Mouse (Mus musculus) kidney, adult 8-10 months (tissue): ENCODE measurements around the gene Lrp5.
A peak's percentile ranks its signal among the peaks of the same experiment; 100 is the strongest.

Source experiments
- DNase-seq, 2 experiments: peaks; one replicate each; pipeline ENCODE4 v3.0.0; 2022

Gene Lrp5

DNA sequence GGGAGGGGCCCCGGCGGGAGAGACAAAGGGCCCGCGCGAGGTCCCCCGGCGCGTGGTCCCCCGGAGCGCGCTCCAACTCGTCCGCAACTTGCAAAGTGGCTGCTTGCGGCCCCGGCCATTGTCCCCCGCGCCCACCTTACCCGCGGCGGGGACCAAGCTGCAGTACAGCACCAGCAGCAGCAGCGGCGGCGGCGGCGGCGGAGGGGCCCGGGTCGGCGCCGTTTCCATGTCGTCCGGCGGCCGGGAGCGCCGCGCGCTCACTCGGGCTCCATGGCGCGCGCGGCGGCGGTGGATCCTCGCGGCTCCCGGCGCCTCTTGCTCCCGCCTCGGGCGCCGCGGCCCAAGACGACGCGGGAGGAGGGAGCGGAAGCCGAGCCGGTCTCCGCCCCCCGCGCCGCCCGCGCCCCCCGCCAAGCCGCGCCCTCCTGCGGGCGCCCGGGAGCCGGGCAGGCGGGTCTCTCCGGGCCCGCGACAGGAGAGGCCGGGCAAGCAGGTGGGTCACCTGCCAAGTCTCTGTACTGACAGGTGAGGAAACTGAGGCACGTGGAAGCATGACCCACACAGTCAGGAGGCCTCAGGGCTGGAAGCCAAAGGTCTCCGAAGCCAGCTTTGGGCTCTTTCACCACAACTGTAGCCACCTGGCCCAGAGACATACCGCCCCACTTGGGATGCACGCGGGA, at the start of gene Lrp5:
Gene Lrp5, minus strand, starts transcription at position 350 of the 680 bp plus-strand sequence.
- peak in 1 of 2 experiments; percentile 59 for DNase-seq

DNA sequence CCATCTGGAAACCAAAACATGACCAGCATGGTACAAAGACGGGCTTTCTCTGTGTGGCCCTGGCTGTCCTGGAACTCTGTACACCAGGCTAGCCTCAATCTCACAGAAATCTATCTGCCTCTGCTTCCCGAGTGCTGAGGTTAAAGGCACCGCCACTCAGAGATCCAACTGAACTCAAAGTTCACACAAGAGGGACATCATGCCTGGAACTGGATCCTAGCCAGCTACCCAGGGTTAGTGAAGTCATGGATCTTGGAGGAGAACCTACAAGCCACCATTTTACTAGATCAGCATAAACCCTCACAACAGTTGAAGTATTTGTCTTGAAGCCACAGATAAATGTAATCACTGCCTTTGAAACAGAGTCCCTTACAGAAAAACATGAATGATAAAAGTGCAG, 49.6 kb upstream of the Lrp5 start:
- peak in 1 of 2 experiments; percentile 39 for DNase-seq

GRCm38 (mm10) chr19:3730781-3731646, 44.6 kb upstream of the Lrp5 start:
- no peak for DNase-seq

DNA sequence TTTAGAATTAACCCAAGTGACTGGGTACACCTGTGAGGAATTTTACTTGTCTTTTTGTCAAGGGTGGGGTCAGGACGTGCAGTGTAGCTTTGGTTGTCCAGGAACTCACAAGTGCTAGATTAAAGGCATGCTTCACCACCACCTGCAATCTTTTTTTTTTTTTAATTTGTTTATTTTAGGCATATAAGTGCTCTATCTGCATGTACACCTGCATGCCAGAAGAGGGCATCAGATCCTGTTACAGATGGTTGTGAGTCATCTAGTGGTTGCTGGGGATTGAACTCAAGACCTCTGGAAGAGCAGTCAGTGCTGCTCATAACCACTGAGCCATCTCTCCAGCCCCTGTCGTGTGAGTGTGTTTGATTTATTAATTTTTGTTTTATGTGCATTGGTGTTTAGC, 42.5 kb upstream of the Lrp5 start:
- no peak for DNase-seq

GRCm38 (mm10) chr19:3724779-3725178, 38.4 kb upstream of the Lrp5 start:
- DNase-seq, result peak; percentile 71 to 89

DNA sequence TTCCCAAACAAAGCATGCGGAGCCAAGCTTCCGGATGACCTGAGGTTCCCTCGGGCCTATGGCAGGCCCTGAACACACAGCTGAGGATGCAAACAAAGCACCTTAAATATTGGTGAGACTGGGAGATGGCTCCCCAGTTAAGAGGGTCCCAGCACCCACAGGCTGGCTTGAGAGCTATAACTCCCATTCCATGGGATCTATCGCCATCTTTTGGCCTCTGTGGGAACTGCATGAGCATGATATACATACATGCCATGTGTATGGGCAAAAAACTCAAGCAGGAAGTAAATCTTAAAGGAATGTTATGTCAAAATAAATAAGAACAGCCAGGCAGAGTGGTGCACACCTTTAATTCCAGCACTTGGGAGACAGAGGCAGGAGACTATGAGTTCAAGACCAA, 37.5 kb upstream of the Lrp5 start:
- peak in 1 of 2 experiments; percentile 53 for DNase-seq

DNA sequence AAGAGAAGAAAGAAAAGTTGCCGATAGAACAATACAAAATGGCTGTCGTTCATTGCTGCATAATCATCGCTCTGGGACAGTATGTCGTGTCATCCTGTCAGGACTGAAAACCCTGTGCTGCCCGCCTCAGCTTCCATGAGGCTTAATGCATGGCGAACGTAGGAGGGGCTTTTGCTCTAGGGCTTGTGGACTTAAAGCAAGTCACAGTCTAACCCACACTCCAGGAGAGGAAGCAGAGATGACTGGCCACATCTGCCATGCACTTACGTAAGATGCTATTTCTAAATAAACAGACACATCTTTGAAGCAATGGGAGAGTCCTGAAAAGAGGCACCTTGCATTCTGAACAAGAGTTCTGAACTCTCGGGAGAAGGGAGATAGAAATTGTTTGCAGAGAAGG, 36.8 kb upstream of the Lrp5 start:
- no peak for DNase-seq

- peak; percentile 67 to 80 for DNase-seq
Measured at GRCm38 (mm10) chr19:3719362-3719891, 33.1 kb upstream of the Lrp5 start.

GRCm38 (mm10) chr19:3718481-3719361, 32.4 kb upstream of the Lrp5 start:
- DNase-seq, result peak; percentile 61 to 75

GRCm38 (mm10) chr19:3714381-3714780, 28.0 kb upstream of the Lrp5 start:
- DNase-seq, result no peak

DNA sequence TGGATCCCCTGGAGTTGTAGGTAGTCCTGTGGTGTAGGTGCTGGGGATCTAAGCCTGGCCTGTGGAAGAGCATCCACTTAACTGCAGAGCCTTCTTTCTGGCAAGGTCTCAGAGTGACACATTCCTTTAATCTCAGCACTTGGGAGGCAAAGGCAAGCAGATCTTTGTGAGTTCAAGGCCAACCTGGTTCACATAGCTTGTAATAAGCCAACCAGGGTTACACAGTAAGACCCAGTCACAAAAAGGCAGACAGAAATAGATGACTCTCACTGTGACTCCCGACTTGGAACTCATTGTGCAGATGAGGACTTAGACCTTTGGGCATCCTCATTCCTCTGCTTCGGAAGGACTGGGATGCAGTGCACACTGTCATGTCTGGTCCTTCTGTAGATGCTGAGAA, 24.1 kb upstream of the Lrp5 start:
- no peak for DNase-seq

DNA sequence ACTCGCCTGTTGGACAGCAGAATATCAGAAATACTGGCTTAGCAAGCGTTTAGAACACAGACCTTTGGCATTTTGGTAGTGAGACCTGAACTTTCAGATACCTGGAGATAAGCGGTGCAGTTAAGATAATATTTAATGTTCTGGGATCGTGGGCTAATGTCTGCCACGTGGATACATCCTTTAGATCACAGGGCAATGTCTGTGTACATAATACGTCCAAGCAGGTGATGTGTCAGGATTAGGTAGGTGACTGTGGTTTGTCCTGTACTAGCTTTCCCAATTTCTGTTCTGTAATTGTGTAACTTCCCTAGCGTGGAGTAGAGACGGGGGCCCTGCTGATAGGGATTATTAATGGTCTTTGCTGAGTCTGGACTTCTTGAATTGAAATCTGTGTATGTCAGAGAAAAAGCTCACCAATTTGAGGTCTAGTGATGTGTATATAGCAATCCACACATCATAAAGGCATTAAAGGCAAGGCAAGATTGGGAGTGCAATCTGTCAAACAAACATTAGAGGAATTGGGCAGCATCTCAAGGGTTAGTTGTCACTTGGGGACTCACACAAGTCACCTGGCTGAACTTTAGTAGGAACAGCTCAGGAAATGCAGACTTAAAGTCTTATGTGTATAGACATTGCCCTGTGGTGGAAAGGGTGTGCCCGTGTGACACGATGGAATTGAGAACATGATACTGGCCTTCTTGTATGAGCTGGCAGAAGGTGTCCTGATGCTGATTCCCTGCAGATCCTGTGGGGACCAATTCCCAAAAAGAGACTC, 22.8 kb upstream of the Lrp5 start:
- DNase-seq, result no peak

DNA sequence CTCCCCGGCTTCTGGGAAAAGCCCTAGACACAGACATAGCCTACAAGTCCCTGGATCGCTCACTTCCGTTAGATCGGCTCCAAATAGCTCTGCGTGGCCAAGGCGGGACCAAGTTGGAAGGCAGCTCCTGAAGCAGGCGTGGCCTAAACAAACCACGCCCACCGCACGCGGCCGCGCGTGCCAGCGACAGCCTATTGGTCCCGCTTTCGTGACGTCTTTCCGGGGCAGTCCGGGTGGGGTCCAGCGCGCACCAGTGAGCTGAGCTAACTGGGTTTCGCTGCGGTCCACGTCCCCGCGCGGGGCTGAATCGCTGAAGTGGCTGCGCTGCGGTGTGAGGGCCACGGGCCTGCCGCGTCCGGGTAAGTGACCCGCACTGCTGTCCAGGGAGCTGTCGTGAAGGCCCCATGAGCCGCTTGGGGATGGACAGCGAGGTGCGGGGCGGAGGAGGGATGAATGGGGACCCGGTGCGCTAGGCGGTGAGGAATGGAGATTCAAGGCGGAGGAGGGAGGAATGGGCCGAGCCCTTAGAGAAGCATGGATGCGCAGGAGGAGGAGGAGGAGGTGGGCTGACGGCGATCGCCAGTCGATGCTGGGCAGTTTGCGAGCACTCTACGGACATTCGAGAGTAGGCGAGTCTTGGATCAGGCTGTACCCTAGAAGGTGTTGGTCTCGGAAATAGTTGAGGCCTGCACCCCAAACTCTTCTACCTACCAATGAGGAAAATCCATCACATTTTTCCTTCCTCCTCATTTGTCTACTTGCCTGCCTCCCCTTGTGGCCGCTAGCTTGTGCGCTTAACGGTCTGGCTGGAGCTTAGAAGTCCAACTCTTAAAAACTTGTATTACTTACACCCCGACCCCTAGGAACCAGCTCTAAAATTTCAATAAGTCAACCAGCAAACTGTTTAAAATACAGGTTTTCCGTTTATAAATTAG, 22.0 kb upstream of the Lrp5 start, which contains the start of gene 1810055G02Rik:
Gene 1810055G02Rik, plus strand, starts transcription at position 216 of the 935 bp plus-strand sequence.
- DNase-seq, result peak; percentile 98 to 99

GRCm38 (mm10) chr19:3707553-3707952, 21.2 kb upstream of the Lrp5 start:
- no peak for DNase-seq

DNA sequence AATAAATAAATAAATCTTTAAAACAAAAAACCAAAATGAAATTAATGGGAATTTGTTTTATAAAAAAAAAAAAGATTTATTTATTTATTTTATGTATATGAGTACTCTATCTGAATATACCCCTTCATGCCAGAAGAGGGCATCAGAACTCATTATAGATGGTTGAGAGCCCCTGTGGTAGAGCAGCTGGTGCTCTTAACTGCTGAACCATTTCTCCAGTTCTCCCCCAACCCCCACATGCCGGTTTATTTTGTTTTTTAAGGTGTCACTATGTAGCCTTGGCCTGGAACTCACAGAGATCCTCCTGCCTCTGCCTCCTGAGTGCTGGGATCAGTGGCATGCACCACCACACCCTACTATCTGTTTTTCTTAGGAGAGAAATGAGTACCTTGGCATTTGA, 19.9 kb upstream of the Lrp5 start:
- no peak for DNase-seq

- no peak for DNase-seq
Measured at GRCm38 (mm10) chr19:3702460-3702859, 16.1 kb upstream of the Lrp5 start.

GRCm38 (mm10) chr19:3699508-3700438, 13.4 kb upstream of the Lrp5 start:
- DNase-seq, result peak; percentile 80 to 81

GRCm38 (mm10) chr19:3698035-3698434, 11.7 kb upstream of the Lrp5 start:
- no peak for DNase-seq

DNA sequence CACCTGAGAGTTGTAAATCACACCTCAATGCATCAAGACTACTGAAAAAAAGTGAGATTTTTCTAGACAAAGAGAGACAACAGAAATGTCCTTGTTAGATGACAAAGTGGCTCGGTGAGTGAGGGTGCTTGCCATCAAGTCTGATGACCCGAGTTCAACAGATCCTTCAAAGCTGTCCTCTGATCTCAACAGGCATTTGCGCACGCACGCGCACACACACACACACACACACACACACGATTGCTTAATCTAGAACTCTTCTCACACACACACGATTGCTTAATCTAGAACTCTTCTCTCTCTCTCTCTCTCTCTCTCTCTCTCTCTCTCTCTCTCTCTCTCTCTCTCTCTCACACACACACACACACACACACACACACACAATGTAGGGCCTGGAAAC, 9.6 kb upstream of the Lrp5 start:
- DNase-seq, result no peak

DNA sequence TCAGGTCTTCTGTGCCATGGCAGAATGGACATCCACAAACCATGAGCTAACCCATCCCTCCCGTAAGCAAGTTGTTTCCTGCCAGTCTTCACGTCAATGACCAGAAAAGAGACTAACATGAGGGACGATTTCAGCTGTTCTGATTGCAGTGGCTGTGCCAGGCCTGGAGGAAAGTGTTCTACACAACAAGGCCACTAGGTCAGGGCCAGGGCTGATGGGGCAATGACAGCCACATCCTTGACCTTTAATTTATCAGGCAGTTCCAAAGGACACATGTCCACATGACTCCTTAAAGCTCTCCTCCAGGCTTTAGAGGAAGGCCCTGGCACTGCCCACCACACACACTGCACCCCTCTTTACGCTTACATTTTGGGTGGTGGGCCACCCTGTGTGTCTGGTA, 9.1 kb upstream of the Lrp5 start:
- DNase-seq, result no peak
